Mouse (Mus musculus): Measurements from ENCODE around the gene Iffo2. TPM values are rescaled to one million over a fixed set of nuclear protein-coding genes. Genes with fewer than 3 reads are reported as not detected.

Gene Iffo2
- total RNA-seq, 2 experiments from 2014 or later: 15.3 to 18.0 TPM

GRCm38 (mm10) chr4:139610954-139611353, 80.6 kb downstream of the Iffo2 start:
- DNase-seq: no peak

DNA sequence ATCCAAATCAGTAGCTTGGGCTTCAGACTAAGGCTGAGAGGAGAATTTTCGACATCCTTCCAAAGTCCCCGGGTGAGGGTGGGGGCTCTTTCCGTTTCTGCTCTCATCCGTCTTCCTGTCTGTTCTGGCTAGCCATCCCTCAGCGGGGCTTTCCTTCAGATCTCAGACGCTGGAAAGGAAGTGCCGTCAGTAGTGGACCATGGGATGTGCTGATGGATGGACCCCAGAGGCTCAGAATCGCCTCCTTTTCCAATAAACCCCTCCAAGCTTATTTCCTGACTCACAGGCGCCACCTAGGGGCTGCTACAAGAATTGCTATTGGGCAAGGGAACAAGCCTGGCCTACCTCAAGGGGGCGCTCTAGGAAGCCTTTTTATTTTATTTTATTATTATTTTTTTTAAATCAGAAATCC, 81.2 kb downstream of the Iffo2 start:
- peak; percentile 73 to 79 for DNase-seq

GRCm38 (mm10) chr4:139614524-139615260, 84.3 kb downstream of the Iffo2 start:
- DNase-seq: no peak

DNA sequence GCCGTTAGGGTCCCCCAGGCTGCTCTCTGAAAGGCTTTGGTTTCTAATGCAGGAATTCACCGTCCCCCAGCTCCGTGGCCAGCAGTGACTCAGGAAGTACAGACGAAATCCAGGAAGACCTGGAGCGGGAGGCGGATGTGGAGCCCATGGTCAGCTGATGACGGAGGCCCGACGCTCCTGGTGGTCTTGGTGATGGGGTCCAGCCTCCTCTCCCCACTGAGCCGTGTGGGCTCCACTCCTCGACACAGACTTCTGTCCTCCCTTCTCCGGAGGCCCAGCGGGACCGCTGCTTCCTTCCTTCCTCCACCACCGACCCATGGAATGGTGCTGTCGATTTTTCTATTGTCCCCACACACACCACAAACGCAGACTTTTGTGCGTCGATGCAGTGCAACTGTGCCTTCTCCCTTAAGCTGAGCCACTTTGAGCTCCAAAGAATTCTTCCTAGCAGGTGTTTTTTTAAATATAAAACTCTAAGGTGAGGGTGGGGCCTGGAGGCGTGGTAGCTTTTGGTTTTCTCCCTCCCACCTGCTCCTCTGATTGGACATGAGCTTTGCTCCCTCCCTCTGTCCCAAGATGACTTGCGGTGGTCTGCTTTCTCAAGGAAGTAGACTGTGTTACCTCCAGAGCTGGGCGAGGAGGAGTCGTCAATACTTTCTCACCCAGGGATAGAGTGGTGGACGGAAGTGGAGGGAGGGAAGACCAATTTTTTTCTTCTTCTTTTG, 86.1 kb downstream of the Iffo2 start:
- no peak for DNase-seq

DNA sequence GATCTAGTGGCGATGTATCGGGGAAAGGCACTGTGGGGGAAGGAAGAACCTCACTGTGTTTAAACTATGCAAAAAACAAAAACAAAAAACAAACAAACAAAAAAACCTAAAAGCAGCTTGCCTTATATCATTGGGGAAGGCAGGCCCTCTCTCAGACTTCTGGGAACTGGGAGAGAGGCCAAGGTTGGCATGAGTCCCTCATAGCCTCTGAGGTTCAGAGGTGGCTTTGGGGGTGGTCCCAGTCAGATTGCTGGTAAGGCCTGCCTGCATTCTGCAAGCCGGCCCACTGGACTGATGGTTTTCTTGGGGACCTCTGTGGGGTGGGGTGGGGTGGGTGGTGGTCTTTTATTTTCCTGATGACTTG, 86.6 kb downstream of the Iffo2 start:
- no peak for DNase-seq

GRCm38 (mm10) chr4:139619765-139620164, 89.4 kb downstream of the Iffo2 start:
- DNase-seq: no peak

- DNase-seq: peak; percentile 86 to 90
These were observed 92.3 kb downstream of the Iffo2 start, which contains the start of gene Aldh4a1 for GRCm38 (mm10) chr4:139622373-139623282. Gene Aldh4a1 (plus strand): TSS chr4:139622866.

DNA sequence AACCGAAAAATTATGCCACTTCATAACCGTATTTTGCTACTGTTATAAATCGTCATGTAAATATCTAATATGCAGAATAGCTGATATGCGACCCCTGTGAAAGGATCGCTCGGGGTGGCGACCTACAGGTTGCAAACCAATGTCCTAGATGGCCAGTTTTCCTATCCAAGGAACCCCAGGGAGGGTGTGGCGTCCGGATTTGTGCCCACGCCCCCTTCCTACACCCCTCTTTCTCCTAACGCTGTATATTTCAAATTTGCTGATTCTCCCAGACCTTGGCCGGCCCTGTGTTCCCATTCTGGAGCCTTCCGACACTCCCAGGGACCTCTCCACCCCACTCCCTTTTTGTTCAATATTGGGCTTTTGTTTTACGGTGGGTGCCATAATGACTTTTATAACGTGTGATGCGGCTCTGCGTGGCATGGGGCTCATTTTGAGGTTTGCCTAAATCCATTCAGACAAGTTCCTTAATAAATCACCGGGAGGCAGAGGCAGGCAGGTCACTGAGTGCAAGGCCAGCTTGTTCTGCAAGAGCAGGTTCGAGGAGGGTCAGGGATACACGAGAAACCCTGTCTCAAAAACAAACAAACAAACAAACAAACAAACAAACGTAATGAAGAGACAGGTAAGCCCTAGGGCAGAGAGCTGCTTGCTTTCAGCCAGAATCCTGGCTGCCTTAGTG, 93.2 kb downstream of the Iffo2 start:
- DNase-seq: no peak

DNA sequence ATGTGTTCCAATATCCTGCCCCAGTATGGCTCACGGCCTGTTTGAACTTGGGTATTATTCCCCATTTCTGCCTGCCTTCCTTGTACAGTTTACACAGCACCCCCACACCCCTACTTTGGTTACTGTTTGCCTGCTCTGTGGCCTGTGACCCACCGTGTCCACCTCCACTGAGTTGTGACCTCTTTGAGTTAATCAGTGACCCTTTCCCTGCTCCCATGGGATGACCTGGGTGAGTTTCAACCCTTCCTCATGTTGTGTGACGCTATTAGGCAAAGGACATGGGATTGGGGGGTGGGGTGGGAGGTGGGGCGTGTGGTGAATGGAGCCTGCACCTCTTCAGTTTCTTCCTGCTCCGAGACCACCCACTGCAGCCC, 93.8 kb downstream of the Iffo2 start:
- DNase-seq: no peak

DNA sequence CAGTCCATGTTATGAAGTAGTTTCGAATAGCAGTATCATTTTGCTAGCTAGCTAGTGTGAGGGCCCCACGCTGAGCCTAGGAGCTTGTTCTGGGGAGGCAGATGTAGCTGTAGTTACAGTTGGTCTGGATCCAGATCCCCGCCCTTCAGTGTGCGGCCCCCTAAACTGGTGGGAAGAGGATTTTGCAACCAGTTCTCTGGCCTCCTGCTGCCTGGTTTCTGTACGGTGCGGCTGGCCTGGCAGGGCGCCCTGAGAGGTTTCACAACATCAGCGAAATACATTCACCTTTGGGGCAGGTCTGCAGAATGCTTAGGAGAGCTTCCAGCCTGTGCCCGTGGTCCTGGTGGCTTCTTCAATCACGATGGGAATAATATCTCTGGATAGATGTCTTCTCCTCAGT, 94.4 kb downstream of the Iffo2 start:
- peak in 1 of 2 experiments; percentile 47 for DNase-seq

DNA sequence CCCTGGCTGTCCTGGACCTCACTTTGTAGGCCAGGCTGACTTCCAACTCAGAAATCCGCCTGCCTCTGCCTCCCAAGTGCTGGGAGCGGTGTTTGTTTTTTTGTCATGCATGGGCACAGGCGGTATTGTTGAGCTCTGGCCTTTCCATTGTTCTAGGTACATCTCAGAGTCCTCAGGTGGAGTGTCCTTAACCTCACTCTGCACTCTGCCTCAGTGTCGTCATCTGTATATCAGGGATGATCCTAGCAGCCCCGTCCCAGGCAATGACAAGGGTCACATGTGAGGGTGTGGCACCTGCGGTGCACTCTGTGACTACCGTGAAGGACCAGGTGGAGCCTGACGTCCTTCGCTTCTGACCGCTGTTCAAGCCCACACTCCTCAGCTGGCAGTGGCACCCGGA, 97.0 kb downstream of the Iffo2 start:
- no peak for DNase-seq

- no peak for DNase-seq
These were observed 99.8 kb downstream of the Iffo2 start for GRCm38 (mm10) chr4:139630171-139630570.

- no peak for DNase-seq
These were observed 100.8 kb downstream of the Iffo2 start for GRCm38 (mm10) chr4:139631141-139631540.

GRCm38 (mm10) chr4:139631569-139632253, 101.4 kb downstream of the Iffo2 start:
- DNase-seq: no peak

DNA sequence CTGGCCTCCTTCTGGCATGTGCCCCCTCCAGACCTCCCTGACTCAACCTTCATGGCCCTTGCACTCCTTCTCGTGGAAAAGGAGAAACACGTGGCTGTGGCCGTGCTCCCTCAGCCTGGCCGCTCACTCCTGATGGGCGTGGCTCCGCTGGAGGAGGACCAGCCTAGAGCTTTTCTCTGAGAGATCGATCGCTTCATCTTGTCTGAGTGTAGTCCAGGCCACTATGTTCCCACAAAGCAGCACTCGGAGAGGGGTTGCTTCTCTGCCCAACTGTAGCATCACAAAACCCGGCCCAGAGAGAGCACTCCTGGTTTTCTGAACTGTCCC, 101.9 kb downstream of the Iffo2 start:
- no peak for DNase-seq

DNA sequence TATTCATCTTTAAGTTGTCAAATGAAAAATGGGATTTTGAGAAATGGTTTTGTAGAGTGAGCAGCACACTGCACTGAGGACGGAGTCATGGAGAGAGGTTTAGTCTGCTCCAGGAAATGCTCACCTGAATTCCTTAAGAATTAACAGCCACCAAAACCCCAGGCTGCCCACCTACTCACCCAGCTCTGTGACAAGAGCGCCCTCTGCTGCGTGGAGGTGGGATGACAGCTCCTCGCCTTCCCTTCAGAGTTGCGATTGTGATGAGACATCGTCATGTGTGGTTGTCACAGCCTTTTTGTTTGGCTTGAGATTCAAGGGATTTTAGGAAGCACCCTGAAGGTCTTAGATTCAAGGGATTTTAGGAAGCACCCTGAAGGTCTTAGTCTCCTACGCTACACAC, 106.0 kb downstream of the Iffo2 start:
- peak; percentile 56 to 70 for DNase-seq

DNA sequence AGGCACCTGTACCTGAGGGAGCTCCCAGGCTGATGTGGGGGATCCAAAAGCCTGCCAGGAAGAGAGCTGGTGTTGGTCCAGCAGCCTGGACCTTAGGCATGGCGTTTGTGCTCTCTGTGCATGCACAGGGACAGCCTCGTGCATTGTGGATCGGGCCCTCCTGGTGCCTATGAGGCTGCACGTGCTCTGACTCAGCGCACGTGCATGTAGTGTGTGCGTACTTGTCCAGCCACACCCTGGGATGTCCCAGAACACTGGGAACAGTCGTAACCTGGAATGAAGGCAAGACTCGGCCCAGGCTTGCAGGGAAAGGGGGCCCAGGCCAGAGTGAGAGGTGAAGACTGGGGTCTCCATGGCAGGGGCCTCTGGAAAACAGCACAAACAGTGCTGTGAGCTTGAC, 107.5 kb downstream of the Iffo2 start:
- no peak for DNase-seq

GRCm38 (mm10) chr4:139638356-139638755, 108.0 kb downstream of the Iffo2 start:
- DNase-seq: no peak

- DNase-seq: no peak
These were observed 109.5 kb downstream of the Iffo2 start for GRCm38 (mm10) chr4:139639801-139640200.

- no peak for DNase-seq
These were observed 110.0 kb downstream of the Iffo2 start for GRCm38 (mm10) chr4:139640333-139640732.

- no peak for DNase-seq
These were observed 110.4 kb downstream of the Iffo2 start for GRCm38 (mm10) chr4:139640775-139641174.
